Mouse (Mus musculus) frontal cortex, adult 2 months (tissue): ENCODE results near the gene Notch4. TPM values are rescaled to one million over a fixed set of nuclear protein-coding genes. Genes with fewer than 3 reads are reported as not detected.
"Not testable (repeated sequence)": the region's sequence is repeated elsewhere in the genome, so short reads cannot be mapped to it uniquely, and the experiment has no call there.

Experiments used
- DNase-seq, 2 experiments: peaks; one replicate each; pipeline ENCODE4 v3.0.0; 2022; ENCODE audit warnings: low spot score in 1 of 2; ENCODE audit errors: extremely low spot score in 1 of 2
- polyA plus RNA-seq: library from polyadenylated mRNA; depleted of rRNA; stranded (reverse); fragments of >200 nt; gene quantifications from 2 replicates; pipeline ENCODE4 v1.2.3, GENCODE M21; 2012; rRNA removed

The Notch4 gene
- polyA plus RNA-seq: 6.2 and 7.2 TPM in 2 replicates

- no peak for DNase-seq
Measured at GRCm38 (mm10) chr17:34564003-34564421, at the start of gene Notch4. Notch4 (plus strand) TSS chr17:34564268.

- no peak for DNase-seq
Measured at GRCm38 (mm10) chr17:34516514-34516913, 47.6 kb upstream of the Notch4 start.

GRCm38 (mm10) chr17:34517252-34517651 lies 46.8 kb upstream of the Notch4 start, which contains the start of gene Btnl6:
Btnl6 (minus strand) TSS chr17:34517352.
- DNase-seq: no peak

- no peak for DNase-seq
Measured at GRCm38 (mm10) chr17:34517795-34518194, 46.3 kb upstream of the Notch4 start.

- DNase-seq: not testable (repeated sequence)
Measured at GRCm38 (mm10) chr17:34518571-34518970, 45.5 kb upstream of the Notch4 start.

- no peak for DNase-seq
Measured at GRCm38 (mm10) chr17:34519001-34519400, 45.1 kb upstream of the Notch4 start.

GRCm38 (mm10) chr17:34532671-34533070 lies 31.4 kb upstream of the Notch4 start:
- no peak for DNase-seq

- DNase-seq: not testable (repeated sequence)
Measured at GRCm38 (mm10) chr17:34543567-34543966, 20.5 kb upstream of the Notch4 start.

- DNase-seq: no peak
Measured at GRCm38 (mm10) chr17:34546797-34547196, 17.3 kb upstream of the Notch4 start.

- no peak for DNase-seq
Measured at GRCm38 (mm10) chr17:34547601-34548000, 16.5 kb upstream of the Notch4 start.

GRCm38 (mm10) chr17:34549156-34549555 lies 14.9 kb upstream of the Notch4 start:
- DNase-seq: no peak

- no peak for DNase-seq
Measured at GRCm38 (mm10) chr17:34549843-34550242, 14.2 kb upstream of the Notch4 start.

- peak; percentile 15 to 84 for DNase-seq
Measured at GRCm38 (mm10) chr17:34555483-34555882, 8.6 kb upstream of the Notch4 start.

- DNase-seq: no peak
Measured at GRCm38 (mm10) chr17:34556406-34556805, 7.7 kb upstream of the Notch4 start.

- no peak for DNase-seq
Measured at GRCm38 (mm10) chr17:34557411-34557810, 6.7 kb upstream of the Notch4 start.

- no peak for DNase-seq
Measured at GRCm38 (mm10) chr17:34559116-34559515, 5.0 kb upstream of the Notch4 start.

GRCm38 (mm10) chr17:34559895-34560294 lies 4.2 kb upstream of the Notch4 start:
- DNase-seq: no peak

- no peak for DNase-seq
Measured at GRCm38 (mm10) chr17:34560438-34560837, 3.6 kb upstream of the Notch4 start.

GRCm38 (mm10) chr17:34561200-34561599 lies 2.9 kb upstream of the Notch4 start:
- DNase-seq: no peak

GRCm38 (mm10) chr17:34562595-34562994 lies 1.5 kb upstream of the Notch4 start:
- DNase-seq: no peak

GRCm38 (mm10) chr17:34563354-34563753 lies 714 bp upstream of the Notch4 start:
- DNase-seq: no peak

- no peak for DNase-seq
Measured at GRCm38 (mm10) chr17:34564796-34565195, 728 bp downstream of the Notch4 start.

- no peak for DNase-seq
Measured at GRCm38 (mm10) chr17:34567311-34567710, 3.2 kb downstream of the Notch4 start.
